Mouse (Mus musculus) MEL (cell line): ENCODE measurements around the gene Clpp. TPM values are rescaled to one million over a fixed set of nuclear protein-coding genes. Genes with fewer than 3 reads are reported as not detected.
A peak's percentile ranks its signal among the peaks of the same experiment; 100 is the strongest.

ENCODE experiments used
- DNase-seq: peaks from one replicate; pipeline ENCODE4 v3.0.0; 2011; ENCODE audit warnings: low read depth, low spot score
- H3K27ac ChIP-seq: 2 replicates; pipeline ENCODE4 v1.5.1; 2012; ENCODE audit warnings: low read depth, mild to moderate bottlenecking, control low read depth, low read length, moderate library complexity; ENCODE audit not compliant: control insufficient read depth
- H3K27me3 ChIP-seq, 2 experiments: fragments of 150-350 bp in 1 of 2; sonication (generic) in 1 of 2; 2 replicates each; pipeline ENCODE4 v1.6.1; 2012; ENCODE audit warnings: low read length in 2 of 2, mild to moderate bottlenecking in 2 of 2, improper control_type of control experiment in 1 of 2, moderate library complexity in 1 of 2; ENCODE audit not compliant: insufficient read depth in 2 of 2, control insufficient read depth in 1 of 2
- H3K36me3 ChIP-seq, 2 experiments: 2 replicates each; pipeline ENCODE4 v1.6.1; 2012 to 2014; ENCODE audit warnings: low read length in 2 of 2, improper control_type of control experiment in 1 of 2, inconsistent platforms in 1 of 2, mild to moderate bottlenecking in 1 of 2; ENCODE audit not compliant: insufficient read depth in 2 of 2, control insufficient read depth in 1 of 2
- H3K4me1 ChIP-seq, 2 experiments: fragments of 150-350 bp in 1 of 2; sonication (generic) in 1 of 2; 2 replicates each; pipeline ENCODE4 v1.6.1; 2012; ENCODE audit warnings: low read length in 2 of 2, improper control_type of control experiment in 1 of 2, mild to moderate bottlenecking in 1 of 2; ENCODE audit not compliant: insufficient read depth in 2 of 2, control insufficient read depth in 1 of 2
- H3K4me3 ChIP-seq, 2 experiments: fragments of 150-350 bp in 1 of 2; sonication (generic) in 1 of 2; 2 replicates each; pipeline ENCODE4 v1.5.1; 2012; ENCODE audit warnings: low read depth in 2 of 2, low read length in 2 of 2, mild to moderate bottlenecking in 2 of 2, moderate library complexity in 2 of 2, control low read depth in 1 of 2, improper control_type of control experiment in 1 of 2; ENCODE audit not compliant: control insufficient read depth in 1 of 2, insufficient read depth in 1 of 2
- H3K79me2 ChIP-seq: 2 replicates; pipeline ENCODE4 v1.6.1; 2012; ENCODE audit warnings: mild to moderate bottlenecking, low read length, moderate library complexity; ENCODE audit not compliant: control insufficient read depth, poor library complexity, insufficient read depth
- H3K9ac ChIP-seq: 2 replicates; pipeline ENCODE4 v1.6.1; 2012; ENCODE audit warnings: low read depth, mild to moderate bottlenecking, control low read depth, low read length, moderate library complexity; ENCODE audit not compliant: control insufficient read depth, poor library complexity, severe bottlenecking
- H3K9me3 ChIP-seq: fragments of 150-350 bp; sonication (generic); replicated peaks from 2 replicates; pipeline ENCODE4 v1.6.1; 2012; ENCODE audit warnings: mild to moderate bottlenecking, low read length, improper control_type of control experiment, moderate library complexity; ENCODE audit not compliant: insufficient read depth
- BHLHE40 ChIP-seq: IDR thresholded peaks from 2 replicates; pipeline ENCODE4 v1.6.1; 2012; ENCODE audit warnings: low read depth, mild to moderate bottlenecking, inconsistent platforms, low read length, improper control_type of control experiment, borderline replicate concordance
- CHD1 ChIP-seq: IDR thresholded peaks from 2 replicates; pipeline ENCODE4 v1.6.1; 2012; ENCODE audit warnings: low read depth, mild to moderate bottlenecking, inconsistent platforms, low read length, improper control_type of control experiment
- CHD2 ChIP-seq: IDR thresholded peaks from 2 replicates; pipeline ENCODE4 v1.6.1; 2011; ENCODE audit warnings: low read length, improper control_type of control experiment
- CTCF ChIP-seq, 3 experiments: IDR thresholded peaks in 2 of 3; conservative IDR thresholded peaks in 1 of 3; 2 replicates each; pipeline ENCODE4 v1.5.1; 2011 to 2012; ENCODE audit warnings: low read length in 3 of 3, low read depth in 2 of 3, mild to moderate bottlenecking in 2 of 3, improper control_type of control experiment in 1 of 3, inconsistent platforms in 1 of 3, mixed read lengths in 1 of 3, moderate library complexity in 1 of 3; ENCODE audit not compliant: control insufficient read depth in 1 of 3, insufficient read depth in 1 of 3, poor library complexity in 1 of 3, severe bottlenecking in 1 of 3
- E2F4 ChIP-seq: IDR thresholded peaks from 2 replicates; pipeline ENCODE4 v1.6.1; 2011; ENCODE audit warnings: low read depth, low read length, improper control_type of control experiment, borderline replicate concordance
- EP300 ChIP-seq, 2 experiments: IDR thresholded peaks; 2 replicates each; pipeline ENCODE4 v1.6.1; 2011; ENCODE audit warnings: improper control_type of control experiment in 2 of 2, low read length in 2 of 2, low read depth in 1 of 2, mild to moderate bottlenecking in 1 of 2
- GABPA ChIP-seq: IDR thresholded peaks from 2 replicates; pipeline ENCODE4 v1.6.1; 2012; ENCODE audit warnings: low read depth, mild to moderate bottlenecking, inconsistent platforms, low read length, improper control_type of control experiment, moderate library complexity
- HCFC1 ChIP-seq: IDR thresholded peaks from 2 replicates; pipeline ENCODE4 v1.6.1; 2012; ENCODE audit warnings: low read depth, mild to moderate bottlenecking, inconsistent platforms, low read length, improper control_type of control experiment, moderate library complexity
- KAT2A ChIP-seq: conservative IDR thresholded peaks from 2 replicates; pipeline ENCODE4 v1.6.1; 2012; ENCODE audit warnings: low read depth, low read length, improper control_type of control experiment, inconsistent platforms
- MAX ChIP-seq: IDR thresholded peaks from 2 replicates; pipeline ENCODE4 v1.6.1; 2011; ENCODE audit warnings: low read length, improper control_type of control experiment
- MAZ ChIP-seq: IDR thresholded peaks from 2 replicates; pipeline ENCODE4 v1.6.1; 2012; ENCODE audit warnings: low read depth, mild to moderate bottlenecking, inconsistent platforms, low read length, improper control_type of control experiment
- MXI1 ChIP-seq: IDR thresholded peaks from 2 replicates; pipeline ENCODE4 v1.6.1; 2011; ENCODE audit warnings: mild to moderate bottlenecking, low read depth, low read length, improper control_type of control experiment
- MYC ChIP-seq: IDR thresholded peaks from 2 replicates; pipeline ENCODE4 v1.6.1; 2011; ENCODE audit warnings: low read depth, mild to moderate bottlenecking, low read length, improper control_type of control experiment, moderate library complexity
- NELFE ChIP-seq: IDR thresholded peaks from 2 replicates; pipeline ENCODE4 v1.6.1; 2011; ENCODE audit warnings: low read depth, low read length, improper control_type of control experiment
- NRF1 ChIP-seq: IDR thresholded peaks from 2 replicates; pipeline ENCODE4 v1.6.1; 2014; ENCODE audit warnings: low read depth, mild to moderate bottlenecking, inconsistent platforms, low read length, improper control_type of control experiment, moderate library complexity; ENCODE audit not compliant: poor library complexity, insufficient read depth, severe bottlenecking
- POLR2A ChIP-seq, 2 experiments: IDR thresholded peaks; 2 replicates each; pipeline ENCODE4 v1.6.1; 2011 to 2012; ENCODE audit warnings: low read length in 2 of 2, mild to moderate bottlenecking in 2 of 2, control low read depth in 1 of 2, improper control_type of control experiment in 1 of 2, low read depth in 1 of 2, moderate library complexity in 1 of 2; ENCODE audit not compliant: control insufficient read depth in 1 of 2, insufficient read depth in 1 of 2, poor library complexity in 1 of 2
- POLR2AphosphoS2 ChIP-seq: IDR thresholded peaks from 2 replicates; pipeline ENCODE4 v1.6.1; 2011; ENCODE audit warnings: low read length, improper control_type of control experiment
- POLR2AphosphoS5 ChIP-seq: IDR thresholded peaks from 2 replicates; pipeline ENCODE4 v1.6.1; 2012; ENCODE audit warnings: low read depth, borderline replicate concordance, mild to moderate bottlenecking, inconsistent platforms, low read length, moderate library complexity, mixed read lengths
- RAD21 ChIP-seq: IDR thresholded peaks from 2 replicates; pipeline ENCODE4 v1.6.1; 2011; ENCODE audit warnings: mild to moderate bottlenecking, low read depth, low read length, improper control_type of control experiment
- RCOR1 ChIP-seq: IDR thresholded peaks from 2 replicates; pipeline ENCODE4 v1.6.1; 2012; ENCODE audit warnings: low read depth, mild to moderate bottlenecking, inconsistent platforms, low read length, improper control_type of control experiment
- SIN3A ChIP-seq: IDR thresholded peaks from 2 replicates; pipeline ENCODE4 v1.6.1; 2012; ENCODE audit warnings: low read length, improper control_type of control experiment, inconsistent platforms
- TBP ChIP-seq: IDR thresholded peaks from 2 replicates; pipeline ENCODE4 v1.8.0; 2011; ENCODE audit warnings: low read depth, low read length, improper control_type of control experiment
- UBTF ChIP-seq: IDR thresholded peaks from 2 replicates; pipeline ENCODE4 v1.6.1; 2012; ENCODE audit warnings: low read depth, mild to moderate bottlenecking, inconsistent platforms, low read length, improper control_type of control experiment, moderate library complexity, borderline replicate concordance; ENCODE audit not compliant: insufficient read depth
- USF2 ChIP-seq, 2 experiments: IDR thresholded peaks; 2 replicates each; pipeline ENCODE4 v1.6.1; 2011 to 2012; ENCODE audit warnings: improper control_type of control experiment in 2 of 2, low read length in 2 of 2, borderline replicate concordance in 1 of 2, inconsistent platforms in 1 of 2, low read depth in 1 of 2, mild to moderate bottlenecking in 1 of 2; ENCODE audit not compliant: insufficient read depth in 1 of 2
- ZC3H11A ChIP-seq: IDR thresholded peaks from 2 replicates; pipeline ENCODE4 v1.6.1; 2012; ENCODE audit warnings: low read depth, mild to moderate bottlenecking, inconsistent platforms, low read length, improper control_type of control experiment
- ZKSCAN1 ChIP-seq: IDR thresholded peaks from 2 replicates; pipeline ENCODE4 v1.6.1; 2012; ENCODE audit warnings: low read depth, mild to moderate bottlenecking, inconsistent platforms, low read length, improper control_type of control experiment, moderate library complexity
- ZMIZ1 ChIP-seq: IDR thresholded peaks from 2 replicates; pipeline ENCODE4 v1.6.1; 2012; ENCODE audit warnings: low read depth, mild to moderate bottlenecking, inconsistent platforms, low read length, improper control_type of control experiment, moderate library complexity
- ZNF384 ChIP-seq: IDR thresholded peaks from 2 replicates; pipeline ENCODE4 v1.6.1; 2012; ENCODE audit warnings: low read depth, mild to moderate bottlenecking, inconsistent platforms, low read length, improper control_type of control experiment
- polyA plus RNA-seq, 2 experiments: library from polyadenylated mRNA; stranded (reverse) in 1 of 2; unstranded in 1 of 2; fragments of >175 nt in 1 of 2; fragments of >200 nt in 1 of 2; gene quantifications; 2 replicates each; pipeline versions ENCODE4 v1.2.1 to v1.2.4; 2012; ENCODE audit warnings: low replicate concordance in 2 of 2, low read depth in 1 of 2; ENCODE audit not compliant: insufficient read length in 2 of 2, insufficient read depth in 1 of 2, missing spikeins in 1 of 2
- total RNA-seq: library from RNA; depleted of rRNA; stranded (reverse); fragments of 300-350 nt; gene quantifications from 2 replicates; pipeline ENCODE4 v1.2.3, GENCODE M21; 2012

Clpp gene
- total and polyA plus RNA-seq, 3 experiments, result 177 to 178 TPM; not detected in 1

DNA sequence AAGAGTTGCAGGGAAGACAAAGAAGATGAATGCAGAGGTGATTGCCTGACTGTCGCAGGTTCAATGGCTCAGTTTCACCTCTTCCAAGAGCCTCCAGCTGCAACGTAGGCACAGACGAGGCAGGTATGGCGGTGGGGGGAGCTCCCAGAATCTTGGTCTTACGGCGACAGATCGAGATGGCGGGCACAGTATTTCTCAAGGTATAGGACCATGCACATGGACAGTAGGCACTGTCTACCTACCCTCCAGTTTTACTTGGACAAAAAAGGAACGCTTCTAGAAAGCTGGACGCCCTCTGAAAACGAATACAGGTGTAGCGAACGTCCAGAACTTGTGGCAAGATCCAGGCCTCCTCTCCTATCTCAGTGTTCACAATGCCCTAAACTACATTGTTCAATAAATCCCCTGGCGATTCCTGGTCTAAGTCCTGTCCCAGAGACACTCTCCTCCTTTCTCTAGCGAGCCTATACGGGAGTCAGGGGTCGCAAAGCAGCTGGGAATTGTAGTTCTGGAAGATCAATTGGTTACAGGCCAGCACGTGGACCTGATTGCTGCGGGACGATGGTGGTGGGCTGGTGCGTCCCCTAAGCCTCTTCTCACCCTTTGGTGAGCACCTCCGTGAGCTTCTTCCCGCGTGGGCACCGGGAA, 514 bp upstream of the Clpp start:
- H3K4me1 ChIP-seq, result peaks cover 0 to 11% of the 10 kb centered on the region in 2 experiments; a peak in 2 of 4 replicates
- H3K36me3 ChIP-seq, result peaks cover 0 to 8% of the 10 kb centered on the region in 2 experiments; a peak in 3 of 4 replicates
- peak overlapping the region; percentile 78 for H3K9ac ChIP-seq
- no peaks in the 10 kb centered on the region for H3K9me3 ChIP-seq
- TF ChIP-seq ZC3H11A (no peak), MAX (peak; percentile 94), POLR2AphosphoS2 (no peak), CHD1 (no peak), RAD21 (no peak), ZMIZ1 (no peak), MAZ (peak; percentile 31; the same call in 1 of the 2 replicates), USF2 (IDR thresholded peaks at IDR 0.05; ENCODE audit: borderline replicate concordance in 1 of 2, insufficient read depth in 1 of 2, low read depth in 1 of 2, low read length in 2 of 2) (0 out of 4 replicates have a peak, but pooled peaks of 1 of the 2 experiments have one; percentile 3), KAT2A (no peak; the same call in 1 of the 2 replicates), E2F4 (no peak), NRF1 (0 out of 2 replicates have a peak, but pooled peaks have one; percentile 9), NELFE (no peak), BHLHE40 (peak; percentile 30; the same call in 1 of the 2 replicates), EP300 (IDR thresholded peaks at IDR 0.05; ENCODE audit: low read depth in 1 of 2, low read length in 2 of 2) (peak; percentile 9 to 13; a peak in 1 of 4 replicates), UBTF (no peak), CHD2 (no peak), HCFC1 (no peak), CTCF (IDR thresholded peaks at IDR 0.05 in 2 of 3, conservative IDR thresholded peaks at IDR 0.05 in 1 of 3; ENCODE audit: control insufficient read depth in 1 of 3, insufficient read depth in 1 of 3, low read depth in 2 of 3, low read length in 3 of 3, poor library complexity in 1 of 3, severe bottlenecking in 1 of 3) (no peak; a peak in 1 of 6 replicates), SIN3A (no peak), RCOR1 (no peak), MXI1 (peak; percentile 98), POLR2A (IDR thresholded peaks at IDR 0.05; ENCODE audit: control insufficient read depth in 1 of 2, insufficient read depth in 1 of 2, low read depth in 1 of 2, low read length in 2 of 2, poor library complexity in 1 of 2) (peak in 1 of 2 experiments; percentile 9; a peak in 1 of 4 replicates), TBP (no peak), POLR2AphosphoS5 (no peak), ZKSCAN1 (no peak), ZNF384 (no peak), MYC (peak; percentile 98), GABPA (no peak)
- peak; percentile 92 for DNase-seq
- H3K79me2 ChIP-seq, result peaks cover 17% of the 10 kb centered on the region
- no peaks in the 10 kb centered on the region for H3K27me3 ChIP-seq
- H3K27ac ChIP-seq, result peak overlapping the region; percentile 61
- H3K4me3 ChIP-seq, result peak overlapping the region; percentile 72 to 86
